Mouse (Mus musculus): ENCODE measurements at regions not wholly inside any gene's neighbourhood (a gene's known extent, or its start where the extent isn't known, plus 50 kb on each side); places are given as distances from the start of the nearest gene placed in this dataset.

GRCm38 (mm10) chr9:27701559-27701958 is 89.0 kb upstream of the Opcml start:
- Histone ChIP-seq H3K4me2 (ENCODE audit: low read depth, low read length) (no peak overlapping the region), H3K27ac (ENCODE audit: low read depth, low read length) (no peak overlapping the region)
- WGBS: 80% methylated on average over 9 of the region's 9 CpGs

GRCm38 (mm10) chr9:27702140-27702539 is 88.4 kb upstream of the Opcml start:
- Histone ChIP-seq H3K9ac (replicated peaks; ENCODE audit: low read depth, low read length) (no peak overlapping the region), H3K36me3 (ENCODE audit: control insufficient read depth, insufficient read depth, low read length) (no peaks in the 10 kb centered on the region), H3K4me2 (ENCODE audit: low read depth, low read length) (no peak overlapping the region), H3K4me1 (ENCODE audit: control insufficient read depth, insufficient read depth, low read length) (no peaks in the 10 kb centered on the region), H3K4me3 (ENCODE audit: low read depth, low read length) (no peak overlapping the region), H3K9me3 (ENCODE audit: control insufficient read depth, low read length) (no peaks in the 10 kb centered on the region), H3K27me3 (ENCODE audit: control insufficient read depth, insufficient read depth, low read length) (no peaks in the 10 kb centered on the region), H3K27ac (ENCODE audit: low read depth, low read length) (no peak overlapping the region)
- ATAC-seq (ENCODE audit: low read depth): no peak
- WGBS: 78% methylated on average over 3 of the region's 3 CpGs

More at GRCm38 (mm10) chr9:27701559-27701958, 89.0 kb upstream of the Opcml start:
- Histone ChIP-seq H3K4me3 (ENCODE audit: low read depth, low read length) (no peak overlapping the region), H3K9me3 (ENCODE audit: control insufficient read depth, low read length) (no peaks in the 10 kb centered on the region), H3K27me3 (ENCODE audit: control insufficient read depth, insufficient read depth, low read length) (no peaks in the 10 kb centered on the region), H3K4me1 (ENCODE audit: control insufficient read depth, insufficient read depth, low read length) (no peaks in the 10 kb centered on the region), H3K36me3 (ENCODE audit: control insufficient read depth, insufficient read depth, low read length) (no peaks in the 10 kb centered on the region), H3K9ac (replicated peaks; ENCODE audit: low read depth, low read length) (no peak overlapping the region)
- ATAC-seq (ENCODE audit: low read depth): no peak

- no peaks in the 10 kb centered on the region for H3K4me1 ChIP-seq (ENCODE audit: control insufficient read depth, insufficient read depth, low read length)
- H3K27ac ChIP-seq (ENCODE audit: low read depth, low read length): no peak overlapping the region
- no peaks in the 10 kb centered on the region for H3K9me3 ChIP-seq (ENCODE audit: control insufficient read depth, low read length)
- no peak overlapping the region for H3K4me3 ChIP-seq (ENCODE audit: low read depth, low read length)
- H3K27me3 ChIP-seq (ENCODE audit: control insufficient read depth, insufficient read depth, low read length): no peaks in the 10 kb centered on the region
- WGBS: 87% methylated on average over 5 of the region's 5 CpGs
- no peak overlapping the region for H3K9ac ChIP-seq (replicated peaks; ENCODE audit: low read depth, low read length)
- no peak for ATAC-seq (ENCODE audit: low read depth)
- no peaks in the 10 kb centered on the region for H3K36me3 ChIP-seq (ENCODE audit: control insufficient read depth, insufficient read depth, low read length)
- no peak overlapping the region for H3K4me2 ChIP-seq (ENCODE audit: low read depth, low read length)
Measured at GRCm38 (mm10) chr9:27704001-27704400, 86.6 kb upstream of the Opcml start.

- 36% methylated on average over 2 of the region's 2 CpGs for WGBS
- Histone ChIP-seq H3K36me3 (ENCODE audit: control insufficient read depth, insufficient read depth, low read length) (no peaks in the 10 kb centered on the region), H3K27ac (ENCODE audit: low read depth, low read length) (no peak overlapping the region), H3K4me3 (ENCODE audit: low read depth, low read length) (no peak overlapping the region), H3K9ac (replicated peaks; ENCODE audit: low read depth, low read length) (no peak overlapping the region), H3K27me3 (ENCODE audit: control insufficient read depth, insufficient read depth, low read length) (no peaks in the 10 kb centered on the region), H3K4me1 (ENCODE audit: control insufficient read depth, insufficient read depth, low read length) (0 out of 2 replicates have a peak, but pooled peaks cover 4% of the 10 kb centered on the region), H3K9me3 (ENCODE audit: control insufficient read depth, low read length) (no peaks in the 10 kb centered on the region), H3K4me2 (ENCODE audit: low read depth, low read length) (no peak overlapping the region)
- peak; percentile 74; the same call in 1 of the 2 replicates for ATAC-seq (ENCODE audit: low read depth)
Measured at GRCm38 (mm10) chr9:27723840-27724408, 66.7 kb upstream of the Opcml start.

- no peaks in the 10 kb centered on the region for H3K36me3 ChIP-seq (ENCODE audit: control insufficient read depth, insufficient read depth, low read length)
- no peak overlapping the region for H3K9ac ChIP-seq (replicated peaks; ENCODE audit: low read depth, low read length)
- WGBS: 69% methylated on average over 2 of the region's 2 CpGs
- H3K27ac ChIP-seq (ENCODE audit: low read depth, low read length): no peak overlapping the region
- 0 out of 2 replicates have a peak, but pooled peaks cover 4% of the 10 kb centered on the region for H3K4me1 ChIP-seq (ENCODE audit: control insufficient read depth, insufficient read depth, low read length)
- H3K9me3 ChIP-seq (ENCODE audit: control insufficient read depth, low read length): no peaks in the 10 kb centered on the region
- H3K4me2 ChIP-seq (ENCODE audit: low read depth, low read length): no peak overlapping the region
- no peaks in the 10 kb centered on the region for H3K27me3 ChIP-seq (ENCODE audit: control insufficient read depth, insufficient read depth, low read length)
- H3K4me3 ChIP-seq (ENCODE audit: low read depth, low read length): no peak overlapping the region
- no peak for ATAC-seq (ENCODE audit: low read depth)
Measured at GRCm38 (mm10) chr9:27724576-27724975, 66.0 kb upstream of the Opcml start.

GRCm38 (mm10) chr9:27728652-27729557 is 61.7 kb upstream of the Opcml start:
- WGBS: 4% methylated on average over 13 of the region's 13 CpGs
- peak; percentile 92 for ATAC-seq (ENCODE audit: low read depth)

GRCm38 (mm10) chr9:27729558-27729889 is 61.1 kb upstream of the Opcml start:
- Histone ChIP-seq H3K4me2 (ENCODE audit: low read depth, low read length) (no peak overlapping the region), H3K4me1 (ENCODE audit: control insufficient read depth, insufficient read depth, low read length) (0 out of 2 replicates have a peak, but pooled peaks cover 4% of the 10 kb centered on the region), H3K27ac (ENCODE audit: low read depth, low read length) (no peak overlapping the region), H3K36me3 (ENCODE audit: control insufficient read depth, insufficient read depth, low read length) (no peaks in the 10 kb centered on the region), H3K4me3 (ENCODE audit: low read depth, low read length) (no peak overlapping the region), H3K9me3 (ENCODE audit: control insufficient read depth, low read length) (no peaks in the 10 kb centered on the region), H3K27me3 (ENCODE audit: control insufficient read depth, insufficient read depth, low read length) (no peaks in the 10 kb centered on the region), H3K9ac (replicated peaks; ENCODE audit: low read depth, low read length) (no peak overlapping the region)
- no peak for ATAC-seq (ENCODE audit: low read depth)
- 29% methylated on average over 1 of the region's 1 CpGs for WGBS

More at GRCm38 (mm10) chr9:27728652-27729557, 61.7 kb upstream of the Opcml start:
- H3K36me3 ChIP-seq (ENCODE audit: control insufficient read depth, insufficient read depth, low read length): no peaks in the 10 kb centered on the region
- no peaks in the 10 kb centered on the region for H3K9me3 ChIP-seq (ENCODE audit: control insufficient read depth, low read length)
- H3K4me3 ChIP-seq (ENCODE audit: low read depth, low read length): no peak overlapping the region
- H3K4me2 ChIP-seq (ENCODE audit: low read depth, low read length): peak overlapping the region; percentile 12
- H3K4me1 ChIP-seq (ENCODE audit: control insufficient read depth, insufficient read depth, low read length): 0 out of 2 replicates have a peak, but pooled peaks cover 4% of the 10 kb centered on the region
- H3K9ac ChIP-seq (replicated peaks; ENCODE audit: low read depth, low read length): 0 out of 2 replicates have a peak overlapping the region, but pooled peaks have one; percentile 21
- H3K27ac ChIP-seq (ENCODE audit: low read depth, low read length): peak overlapping the region; percentile 52; the same call in 1 of the 2 replicates
- no peaks in the 10 kb centered on the region for H3K27me3 ChIP-seq (ENCODE audit: control insufficient read depth, insufficient read depth, low read length)

GRCm38 (mm10) chr9:27739287-27739686 is 51.3 kb upstream of the Opcml start:
- 42% methylated on average over 3 of the region's 3 CpGs for WGBS
- no peaks in the 10 kb centered on the region for H3K4me1 ChIP-seq (ENCODE audit: control insufficient read depth, insufficient read depth, low read length)
- no peak for ATAC-seq (ENCODE audit: low read depth)
- no peaks in the 10 kb centered on the region for H3K36me3 ChIP-seq (ENCODE audit: control insufficient read depth, insufficient read depth, low read length)
- no peak overlapping the region for H3K9ac ChIP-seq (replicated peaks; ENCODE audit: low read depth, low read length)
- no peak overlapping the region for H3K4me2 ChIP-seq (ENCODE audit: low read depth, low read length)
- H3K9me3 ChIP-seq (ENCODE audit: control insufficient read depth, low read length): no peaks in the 10 kb centered on the region
- no peaks in the 10 kb centered on the region for H3K27me3 ChIP-seq (ENCODE audit: control insufficient read depth, insufficient read depth, low read length)
- no peak overlapping the region for H3K27ac ChIP-seq (ENCODE audit: low read depth, low read length)
- no peak overlapping the region for H3K4me3 ChIP-seq (ENCODE audit: low read depth, low read length)
